Mouse (Mus musculus) natural killer cell, adult 2 months (primary cell): ENCODE measurements around the gene Il22ra2.

Experiments used
- DNase-seq, 2 experiments: peaks; one replicate each; pipeline ENCODE4 v3.0.0; 2022; ENCODE audit warnings: low spot score in 2 of 2

The Il22ra2 gene

DNA sequence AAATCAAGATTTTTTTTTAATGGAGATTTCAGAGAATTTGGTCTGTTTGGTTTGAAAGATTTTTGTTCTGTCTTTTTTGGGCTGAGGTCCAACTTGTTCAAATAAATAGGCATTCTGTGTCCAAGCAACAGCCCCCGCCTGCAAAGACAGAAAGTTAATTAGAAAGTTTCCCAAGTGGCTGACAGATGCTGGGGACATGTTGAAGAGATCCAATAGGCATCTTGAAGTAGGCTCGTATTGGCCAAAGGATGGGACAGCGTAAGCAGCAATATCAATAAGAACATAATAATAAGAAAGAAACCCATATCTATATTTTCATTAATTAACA is 21.7 kb upstream of the Il22ra2 start:
- DNase-seq: no peak

DNA sequence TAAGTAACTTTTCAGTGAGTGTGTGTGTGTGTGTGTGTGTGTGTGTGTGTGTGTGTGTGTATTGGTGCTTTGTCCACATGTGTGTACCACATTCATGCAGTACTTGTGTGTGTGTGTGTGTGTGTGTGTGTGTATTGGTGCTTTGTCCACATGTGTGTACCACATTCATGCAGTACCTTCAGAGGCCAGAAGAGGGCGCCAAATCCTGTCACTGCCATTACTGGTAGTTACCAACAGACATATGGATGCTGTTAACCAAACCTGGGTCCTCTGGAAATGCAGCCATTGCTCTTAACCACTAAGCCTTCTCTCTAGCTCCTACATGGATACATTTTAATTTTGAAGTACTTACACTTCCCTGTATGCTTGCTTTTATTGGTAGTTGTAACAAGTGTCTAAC is 20.3 kb upstream of the Il22ra2 start:
- peak; percentile 71 to 77 for DNase-seq

DNA sequence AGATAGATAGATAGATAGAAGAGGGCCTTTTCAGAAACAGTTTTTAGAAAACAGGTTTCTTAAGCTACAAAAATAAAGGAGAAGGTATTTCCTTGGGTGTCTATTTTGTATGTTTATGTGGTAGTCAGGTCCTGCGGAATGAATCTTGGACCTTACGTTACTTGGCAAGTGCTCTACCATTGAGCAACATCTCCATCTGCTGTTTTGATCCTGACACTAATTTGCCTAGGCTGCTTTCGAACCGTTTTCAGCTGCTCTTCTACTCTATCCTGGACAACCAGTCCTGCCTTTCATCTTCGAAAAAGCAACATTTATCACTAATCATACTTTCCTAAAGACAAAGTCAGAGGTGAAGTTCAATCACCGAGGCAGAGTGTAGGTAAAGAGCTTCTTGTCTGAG is 18.6 kb upstream of the Il22ra2 start:
- no peak for DNase-seq

DNA sequence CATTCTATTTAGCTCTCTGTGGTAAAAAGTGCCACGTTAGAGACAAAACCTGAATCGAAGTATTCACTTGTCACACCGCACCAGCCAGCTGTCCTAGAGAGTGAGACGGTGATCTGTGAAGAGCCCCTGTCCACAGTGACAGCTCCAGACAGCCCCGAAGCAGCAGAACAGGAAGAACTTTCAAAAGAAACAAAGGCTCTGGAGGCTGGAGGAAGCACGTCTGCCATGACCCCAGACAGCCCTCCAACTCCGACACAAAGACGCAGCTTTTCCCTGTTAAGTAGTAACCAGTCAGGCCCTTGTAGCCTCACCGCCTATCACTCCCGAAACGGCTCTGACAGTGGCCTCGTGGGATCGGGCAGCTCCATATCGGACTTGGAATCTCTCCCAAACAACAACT is 12.7 kb upstream of the Il22ra2 start:
- DNase-seq: no peak

DNA sequence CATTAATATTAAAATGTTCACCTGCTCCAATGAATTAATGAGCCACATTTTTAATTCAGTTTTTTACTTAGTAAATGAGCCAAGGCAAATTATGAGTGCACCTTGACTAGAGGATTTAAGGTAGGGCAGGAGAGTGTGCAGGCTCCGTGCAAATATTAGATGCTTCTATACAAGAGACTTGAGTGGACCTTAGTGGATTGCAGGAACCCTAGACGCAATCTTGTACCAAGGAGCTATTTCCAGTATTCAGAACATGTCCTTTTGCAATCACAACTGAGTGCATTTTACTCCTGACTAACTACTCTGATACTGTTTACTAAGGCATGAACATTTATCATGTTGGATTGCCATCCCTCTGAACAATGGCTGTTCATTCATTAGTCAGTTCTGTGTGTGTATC is 10.2 kb upstream of the Il22ra2 start:
- no peak for DNase-seq

DNA sequence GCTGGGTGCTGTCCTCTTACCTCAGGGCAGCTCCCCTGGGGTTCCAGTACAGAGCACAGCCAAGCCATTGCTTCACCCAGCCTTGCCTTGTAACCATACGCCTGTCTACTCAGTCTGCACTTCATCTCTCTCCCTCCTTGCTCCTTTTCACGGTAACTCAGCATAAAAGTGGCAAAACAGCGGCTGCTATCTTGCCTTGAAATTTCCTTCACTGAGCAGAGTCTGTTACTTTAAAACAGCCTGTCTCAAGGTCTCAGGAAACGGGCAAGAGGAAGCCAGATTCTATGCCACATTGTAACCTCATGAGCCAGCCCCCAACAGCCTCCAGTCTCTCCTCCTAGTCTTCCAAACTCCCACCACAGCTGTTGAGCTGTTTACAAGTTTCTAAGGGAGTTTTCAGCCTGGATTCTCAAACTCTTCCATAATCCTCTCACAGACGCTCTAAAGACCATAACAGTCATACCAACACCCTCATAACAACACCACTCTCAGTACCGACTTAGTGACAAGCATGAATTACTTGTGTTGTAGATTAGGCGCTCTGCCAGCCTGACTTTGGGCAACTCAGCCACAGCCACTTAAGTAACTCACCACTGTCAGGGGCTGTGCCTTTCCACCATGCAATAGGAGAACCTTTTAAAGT is 8.6 kb upstream of the Il22ra2 start:
- DNase-seq: peak in 1 of 2 experiments; percentile 37

DNA sequence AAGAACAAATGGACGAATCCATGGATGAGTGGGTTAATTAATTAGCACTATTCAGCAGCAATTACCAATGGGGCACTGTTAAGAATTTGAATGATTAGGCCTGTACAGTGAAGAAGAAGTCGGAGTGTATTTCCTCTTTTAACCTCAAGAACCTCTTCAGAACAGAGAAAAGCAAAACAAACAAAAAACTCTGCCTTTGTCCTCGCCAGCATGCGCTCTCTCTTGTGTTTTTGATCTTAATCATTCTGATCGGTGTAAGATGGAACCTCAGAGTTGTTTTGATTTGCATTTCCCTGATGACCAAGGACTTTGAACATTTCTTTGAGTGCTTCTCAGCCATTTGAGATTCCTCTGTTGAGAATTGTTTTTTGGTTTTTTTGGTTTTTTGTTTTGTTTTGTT is 2.1 kb upstream of the Il22ra2 start:
- DNase-seq: no peak

DNA sequence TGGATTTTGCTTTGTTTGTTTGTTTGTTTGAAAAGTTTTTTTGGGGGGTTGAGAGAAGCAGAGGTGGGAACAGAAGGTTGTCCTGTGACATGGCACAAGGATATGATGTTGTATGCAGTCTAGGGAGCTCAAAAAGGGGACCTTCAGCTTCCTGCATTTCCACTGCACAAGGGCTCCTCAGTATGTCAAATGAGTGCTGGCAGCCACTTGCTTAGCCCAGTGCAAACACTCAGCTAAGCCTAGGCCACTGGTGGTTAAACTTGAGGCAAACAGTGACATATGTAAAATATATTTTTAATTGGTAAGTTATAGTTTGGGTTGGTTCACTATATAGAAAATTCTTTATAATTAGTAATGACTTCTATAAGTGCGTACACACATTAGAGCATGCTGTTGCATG is 2.8 kb downstream of the Il22ra2 start:
- no peak for DNase-seq

DNA sequence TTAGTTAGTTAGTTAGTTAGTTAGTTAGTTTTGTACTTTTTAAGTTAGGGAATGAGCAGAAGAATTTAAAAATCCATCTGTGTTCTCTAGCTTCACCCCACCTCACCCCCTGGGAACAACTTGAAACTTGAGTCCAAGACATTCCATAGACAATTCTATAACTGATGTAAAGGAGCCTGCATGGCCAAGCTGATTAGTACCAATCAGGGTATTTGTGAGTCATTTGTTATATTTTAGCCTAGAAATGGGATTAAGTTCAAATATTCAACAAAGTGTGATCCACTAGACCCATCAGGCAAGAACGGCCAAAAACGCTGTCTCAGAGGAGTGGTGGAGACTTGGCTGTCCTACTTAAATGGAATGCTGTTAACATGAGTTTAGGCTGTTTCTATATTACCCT is 5.5 kb downstream of the Il22ra2 start:
- no peak for DNase-seq

DNA sequence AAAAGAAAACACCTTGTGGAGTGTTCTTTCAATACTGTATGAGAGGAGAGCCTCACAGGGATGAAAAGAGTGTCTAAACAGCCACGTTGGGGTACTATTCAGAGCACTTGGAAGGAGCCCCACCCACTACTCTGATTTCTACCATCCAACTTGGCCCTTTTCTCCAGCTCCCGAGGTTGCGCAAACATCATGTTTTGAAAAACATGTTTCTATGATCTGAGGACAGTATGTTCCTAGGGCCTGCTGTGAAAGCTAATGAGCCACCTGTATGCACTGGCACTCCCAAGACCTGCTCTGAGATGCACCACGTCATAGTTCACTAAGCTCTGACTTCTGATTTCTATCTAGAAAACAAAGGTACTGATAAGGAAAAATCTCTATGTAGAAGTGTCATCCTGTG is 6.0 kb downstream of the Il22ra2 start:
- DNase-seq: no peak

DNA sequence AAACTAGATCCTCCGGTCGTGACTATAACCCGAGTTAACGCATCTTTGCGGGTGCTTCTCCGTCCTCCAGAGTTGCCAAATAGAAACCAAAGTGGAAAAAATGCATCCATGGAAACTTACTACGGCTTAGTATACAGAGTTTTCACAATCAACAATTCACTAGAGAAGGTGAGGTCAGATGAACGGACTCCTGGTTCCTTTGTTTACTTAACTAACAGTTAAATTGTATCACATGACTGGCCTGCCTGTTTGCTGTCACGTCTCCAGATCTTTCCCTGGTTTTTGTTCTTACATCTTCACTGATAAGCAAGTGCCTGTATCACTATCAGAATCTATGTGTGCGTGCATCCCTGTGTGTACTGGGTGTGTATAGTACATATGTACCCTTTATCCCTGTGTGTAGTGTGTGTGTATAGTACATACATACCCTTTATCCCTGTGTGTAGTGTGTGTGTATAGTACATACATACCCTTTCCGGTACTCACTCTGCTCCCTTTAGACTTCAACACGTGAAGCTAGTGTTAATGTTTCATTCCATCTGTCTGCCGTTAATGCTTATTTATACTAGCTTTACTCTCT is 9.9 kb downstream of the Il22ra2 start:
- no peak for DNase-seq

DNA sequence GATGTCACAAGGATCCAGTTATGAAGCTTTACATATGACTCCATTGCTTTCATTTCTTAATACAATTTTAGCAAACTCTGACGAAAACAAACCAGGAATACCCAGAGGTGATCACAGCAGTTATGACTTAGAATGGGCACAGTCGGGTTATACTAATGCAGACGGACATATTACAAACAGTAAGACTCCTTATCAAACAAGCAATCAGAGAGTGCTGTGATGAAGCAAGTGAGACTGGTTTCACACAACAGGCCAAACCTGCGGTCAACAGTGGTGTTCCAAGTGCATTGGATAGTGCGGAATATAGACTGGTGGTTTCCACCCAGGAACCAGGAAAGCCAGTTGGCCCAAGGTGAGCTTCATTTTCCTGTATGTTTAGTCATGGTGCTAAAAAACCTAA is 17.1 kb downstream of the Il22ra2 start:
- no peak for DNase-seq

DNA sequence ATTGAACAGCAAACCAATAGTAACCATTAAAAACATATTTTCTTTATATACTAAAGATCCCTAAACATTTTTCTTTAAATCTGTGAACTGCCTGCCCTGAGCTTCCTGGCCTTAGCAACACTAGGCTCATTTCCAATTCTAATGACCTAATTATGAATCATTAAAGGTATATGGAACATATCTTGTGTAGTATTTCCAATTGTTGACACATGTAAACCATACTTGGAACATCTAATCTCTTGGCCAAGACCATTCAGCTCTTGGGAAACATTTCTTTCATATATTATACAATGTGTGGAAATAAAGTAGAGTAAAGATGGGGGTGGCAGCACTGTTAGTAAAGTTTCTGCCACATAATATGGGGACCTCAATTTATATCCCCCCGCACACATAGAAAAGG is 17.8 kb downstream of the Il22ra2 start:
- DNase-seq: no peak

DNA sequence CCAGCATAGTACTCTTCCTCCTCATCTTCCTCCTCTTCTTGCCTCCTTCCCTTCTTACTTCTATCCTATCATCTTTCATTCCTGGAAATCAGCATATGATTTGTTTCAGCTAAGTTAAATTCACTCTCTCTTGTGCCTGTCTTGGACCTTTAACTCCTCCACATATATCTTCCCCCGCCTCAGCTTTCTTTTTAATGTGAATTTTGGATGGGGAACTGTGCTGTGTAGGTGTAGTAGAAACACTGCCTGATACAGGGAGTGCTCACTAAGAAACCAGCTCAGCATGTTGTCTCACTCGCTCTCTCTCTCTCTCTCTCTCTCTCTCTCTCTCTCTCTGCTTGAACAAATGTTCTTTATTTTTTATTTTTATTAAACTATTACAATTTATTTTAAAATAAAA is 23.3 kb downstream of the Il22ra2 start:
- DNase-seq: no peak

DNA sequence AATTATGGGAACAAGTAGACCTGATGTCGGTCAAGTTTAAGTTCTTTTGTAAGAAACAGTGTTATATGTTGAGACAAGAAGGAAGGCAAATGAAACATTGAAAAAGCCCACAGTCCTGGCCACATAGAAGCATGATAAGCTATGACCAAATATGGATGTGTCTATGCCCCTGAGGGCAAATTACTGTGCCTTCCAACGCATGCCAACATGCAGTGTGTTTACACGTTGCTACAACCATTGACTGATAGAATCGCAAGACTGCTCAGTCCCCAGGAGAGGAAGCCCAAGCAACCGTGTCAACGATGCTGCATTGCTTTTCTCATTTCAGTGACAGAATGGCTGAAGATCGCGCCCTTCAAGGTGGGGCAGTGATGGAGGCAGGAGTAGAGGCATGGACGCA is 35.6 kb downstream of the Il22ra2 start:
- peak in 1 of 2 experiments; percentile 61 for DNase-seq

DNA sequence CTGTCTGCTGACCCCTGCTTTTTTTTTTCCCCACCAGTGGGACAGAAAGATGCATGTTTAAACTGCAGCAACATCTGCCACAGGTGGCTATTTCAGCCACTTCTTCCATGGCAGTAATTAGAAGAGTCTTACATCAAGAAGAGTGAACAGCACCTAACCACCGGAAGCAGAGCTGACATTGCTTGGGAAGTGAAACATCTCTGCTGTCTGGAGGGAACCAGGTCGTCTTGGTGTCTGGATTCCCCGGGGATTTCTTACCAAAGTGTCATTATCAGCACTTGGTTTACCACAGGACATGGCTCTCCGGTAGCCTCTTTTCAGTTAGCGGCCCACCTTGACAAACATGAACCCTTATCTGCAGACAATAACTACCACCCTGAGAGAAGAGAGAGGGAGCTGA is 38.2 kb downstream of the Il22ra2 start:
- DNase-seq: peak in 1 of 2 experiments; percentile 47

DNA sequence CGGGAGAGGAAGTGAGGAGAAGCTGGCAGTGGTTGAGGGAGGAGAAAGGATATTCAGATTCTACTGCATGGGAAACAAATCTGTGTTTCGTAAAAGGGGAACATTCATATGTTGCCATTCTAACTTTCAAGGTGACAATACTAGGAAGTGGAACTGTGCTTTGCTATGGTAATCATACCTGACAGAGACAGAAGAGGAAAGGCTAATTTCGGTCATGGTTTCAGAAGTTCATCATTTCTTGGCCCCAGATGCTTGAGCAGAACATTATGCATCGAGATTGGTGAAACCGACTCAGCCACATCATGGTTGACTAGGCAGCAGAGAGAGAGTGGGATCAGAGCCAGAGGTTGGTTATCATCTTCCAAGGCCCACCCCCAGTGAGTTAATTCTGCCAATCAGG is 47.2 kb downstream of the Il22ra2 start:
- peak in 1 of 2 experiments; percentile 55 for DNase-seq

DNA sequence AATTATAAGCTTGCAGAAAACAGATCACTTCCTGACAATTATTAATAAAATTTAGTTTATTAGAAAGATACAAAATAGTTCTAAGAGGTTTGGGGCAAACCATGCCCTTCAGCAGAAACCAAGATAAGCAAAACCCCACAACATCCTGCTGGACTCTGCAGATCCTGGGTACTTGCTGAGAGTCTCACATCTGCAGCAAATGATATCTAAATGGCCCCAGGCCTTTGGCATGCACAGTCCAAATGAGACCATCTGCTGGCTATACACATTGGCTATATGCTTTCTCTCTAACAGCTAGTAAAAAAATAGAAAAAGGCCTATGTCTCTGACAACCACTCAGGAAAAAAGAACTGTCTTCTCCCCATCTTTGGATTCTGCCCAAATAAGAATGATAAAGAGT is 50.2 kb downstream of the Il22ra2 start:
- no peak for DNase-seq

DNA sequence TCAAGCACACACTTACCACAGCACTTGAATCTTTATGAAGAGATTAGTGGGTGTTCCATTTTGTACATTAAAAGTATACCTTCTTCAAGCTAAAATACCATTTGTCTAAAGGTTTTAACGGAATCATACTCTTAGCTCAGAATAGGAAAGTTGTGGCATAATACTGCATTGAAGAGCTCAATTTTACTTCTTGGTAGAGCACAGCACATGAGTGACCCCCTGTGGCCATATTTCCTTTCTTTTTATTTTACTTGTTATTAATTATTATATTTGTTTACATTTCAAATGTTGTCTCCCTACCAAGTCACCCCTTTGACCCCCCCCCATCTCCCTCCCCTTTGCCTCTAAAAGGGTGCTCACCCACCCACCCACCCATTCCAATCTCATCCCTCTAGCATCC is 51.3 kb downstream of the Il22ra2 start:
- peak in 1 of 2 experiments; percentile 17 for DNase-seq
